Mouse (Mus musculus) erythroblast, adult 5-6 weeks (primary cell): Measurements from ENCODE around the gene Gm11214. TPM values are rescaled to one million over a fixed set of nuclear protein-coding genes. Genes with fewer than 3 reads are reported as not detected.

Source experiments
- ATAC-seq: replicated peaks from 2 replicates; pipeline ENCODE4 v1.8.0; 2016; ENCODE audit warnings: moderate number of reproducible peaks, mild to moderate bottlenecking, moderate TSS enrichment, inconsistent platforms; ENCODE audit not compliant: poor library complexity, low FRiP score, severe bottlenecking
- total RNA-seq, 2 experiments: library from RNA; stranded (forward) in 1 of 2; stranded (reverse) in 1 of 2; fragments of 150-400 nt in 1 of 2; fragments of 200-764, 138-1000 nt in 1 of 2; gene quantifications; 2 replicates each; pipeline versions ENCODE4 v1.2.3 to v1.2.4; 2015 to 2017; ENCODE audit warnings: low replicate concordance in 2 of 2

Gm11214 gene
- total RNA-seq, 2 experiments from 2014 or later = not detected

GRCm38 (mm10) chr4:63665738-63666137, 2.6 kb upstream of the Gm11214 start:
- no peak for ATAC-seq

GRCm38 (mm10) chr4:63661857-63662256, 1.3 kb downstream of the Gm11214 start:
- ATAC-seq = no peak

- ATAC-seq = no peak
These were observed 1.8 kb downstream of the Gm11214 start for GRCm38 (mm10) chr4:63661426-63661825.

- ATAC-seq = no peak
These were observed 3.4 kb downstream of the Gm11214 start for GRCm38 (mm10) chr4:63659775-63660174.

GRCm38 (mm10) chr4:63659086-63659485, 4.1 kb downstream of the Gm11214 start:
- ATAC-seq = no peak

GRCm38 (mm10) chr4:63654381-63654780, 8.8 kb downstream of the Gm11214 start:
- no peak for ATAC-seq

- no peak for ATAC-seq
These were observed 19.0 kb downstream of the Gm11214 start for GRCm38 (mm10) chr4:63643956-63644726.

GRCm38 (mm10) chr4:63639842-63640241, 23.3 kb downstream of the Gm11214 start:
- no peak for ATAC-seq

- no peak for ATAC-seq
These were observed 24.6 kb downstream of the Gm11214 start for GRCm38 (mm10) chr4:63638603-63639002.

- no peak for ATAC-seq
These were observed 30.0 kb downstream of the Gm11214 start for GRCm38 (mm10) chr4:63633181-63633580.

- no peak for ATAC-seq
These were observed 36.1 kb downstream of the Gm11214 start for GRCm38 (mm10) chr4:63627111-63627510.

GRCm38 (mm10) chr4:63625563-63626080, 37.6 kb downstream of the Gm11214 start:
- ATAC-seq = no peak

- no peak for ATAC-seq
These were observed 40.8 kb downstream of the Gm11214 start, which contains the start of gene Tex48 for GRCm38 (mm10) chr4:63622378-63622835. Gene Tex48 (minus strand): TSS chr4:63622428.

GRCm38 (mm10) chr4:63621861-63622260, 41.3 kb downstream of the Gm11214 start:
- no peak for ATAC-seq

Other genes starting within 250 kb of the Gm11214 start
- 0.38 TPM in 1 of 2 replicates, not detected in the other for gene Whrn, start 167.4 kb downstream of the Gm11214 start, total RNA-seq (2015; ENCODE audit: low replicate concordance)
- not detected in 2 replicates for gene Whrn, start 167.4 kb downstream of the Gm11214 start, total RNA-seq (2017; ENCODE audit: low replicate concordance)
- 39.6 and 49.7 TPM in 2 replicates for gene Atp6v1g1, start 118.6 kb downstream of the Gm11214 start, total RNA-seq (2015; ENCODE audit: low replicate concordance)
- 31.0 and 43.5 TPM in 2 replicates for gene Atp6v1g1, start 118.6 kb downstream of the Gm11214 start, total RNA-seq (2017; ENCODE audit: low replicate concordance)
- 5.0 and 15.3 TPM in 2 replicates for gene Tmem268, start 104.6 kb downstream of the Gm11214 start, total RNA-seq (2015; ENCODE audit: low replicate concordance)
- gene Tmem268, start 104.6 kb downstream of the Gm11214 start, total RNA-seq (2017; ENCODE audit: low replicate concordance) = 1.5 and 2.6 TPM in 2 replicates
- not detected in 2 replicates for gene Gm11213, start 58.1 kb downstream of the Gm11214 start, total RNA-seq (2015; ENCODE audit: low replicate concordance)
- not detected in 2 replicates for gene Gm11213, start 58.1 kb downstream of the Gm11214 start, total RNA-seq (2017; ENCODE audit: low replicate concordance)
- gene Tex48, start 41.0 kb downstream of the Gm11214 start, total RNA-seq (2015; ENCODE audit: low replicate concordance) = not detected in 2 replicates
- gene Tex48, start 41.0 kb downstream of the Gm11214 start, total RNA-seq (2017; ENCODE audit: low replicate concordance) = not detected in 2 replicates
- gene Tnfsf15, start 81.7 kb upstream of the Gm11214 start, total RNA-seq (2015; ENCODE audit: low replicate concordance) = not detected in 2 replicates
- not detected in 2 replicates for gene Tnfsf15, start 81.7 kb upstream of the Gm11214 start, total RNA-seq (2017; ENCODE audit: low replicate concordance)
- 1.9 and 2.3 TPM in 2 replicates for gene Tnfsf8, start 198.0 kb upstream of the Gm11214 start, total RNA-seq (2015; ENCODE audit: low replicate concordance)
- gene Tnfsf8, start 198.0 kb upstream of the Gm11214 start, total RNA-seq (2017; ENCODE audit: low replicate concordance) = 0.17 TPM in 1 of 2 replicates, not detected in the other